Mouse (Mus musculus) cerebellum, postnatal 25 days (tissue): ENCODE measurements around the gene Wnt10a.
A peak's percentile ranks its signal among the peaks of the same experiment; 100 is the strongest.
"Not testable (repeated sequence)": the region's sequence is repeated elsewhere in the genome, so short reads cannot be mapped to it uniquely, and the experiment has no call there.

Experiments used
- DNase-seq, 2 experiments: peaks; one replicate each; pipeline ENCODE4 v3.0.0; 2021; ENCODE audit warnings: mixed read lengths in 2 of 2

Gene Wnt10a

DNA sequence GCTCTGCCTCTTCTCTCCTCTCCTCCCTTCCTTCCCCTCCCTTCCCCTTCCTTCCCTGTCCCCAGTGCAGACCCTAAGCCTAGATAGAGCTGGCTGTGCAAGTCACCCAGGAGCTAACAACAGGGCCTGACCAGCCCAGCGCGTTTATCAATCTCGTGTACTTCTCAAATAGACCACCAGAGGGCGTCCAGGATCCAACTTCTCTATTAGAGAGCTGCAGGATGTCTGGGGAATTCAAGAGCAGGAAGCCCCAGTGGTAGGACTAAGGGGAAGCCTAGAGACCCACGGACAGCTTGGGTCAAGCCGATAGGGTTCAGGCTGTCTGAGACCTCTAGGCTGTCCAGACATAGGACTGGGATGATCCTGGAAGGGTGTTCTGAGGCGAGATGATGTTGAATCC lies 3.5 kb upstream of the Wnt10a start:
- peak; percentile 74 to 87 for DNase-seq

DNA sequence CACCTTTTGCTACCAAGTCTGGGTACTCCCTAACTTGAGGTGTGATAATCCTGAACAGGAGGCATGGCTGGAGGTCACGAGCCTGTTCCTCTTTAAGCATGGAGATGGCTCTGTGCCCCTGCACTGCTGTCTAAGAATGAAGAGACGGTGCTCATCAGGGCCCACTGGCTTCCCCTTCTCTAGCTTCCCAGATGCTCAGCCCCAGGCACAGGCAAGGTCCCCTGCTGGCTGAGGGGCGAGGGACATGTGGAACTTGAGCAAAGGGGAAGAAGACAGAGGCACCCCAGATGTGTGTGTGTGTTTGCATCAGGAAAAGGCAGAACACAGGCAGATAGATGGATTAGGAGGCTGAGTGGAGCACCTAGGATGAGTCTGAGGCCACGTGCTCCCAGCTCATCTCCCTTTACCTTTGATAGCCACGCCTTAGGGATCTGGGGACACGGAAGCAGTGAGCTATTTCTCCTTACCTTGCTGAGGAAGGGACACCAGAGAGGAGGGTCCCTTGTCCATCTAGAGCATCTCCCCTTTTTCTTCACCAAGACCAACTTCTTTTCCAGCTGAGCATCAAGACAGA lies 2.6 kb upstream of the Wnt10a start:
- no peak for DNase-seq

DNA sequence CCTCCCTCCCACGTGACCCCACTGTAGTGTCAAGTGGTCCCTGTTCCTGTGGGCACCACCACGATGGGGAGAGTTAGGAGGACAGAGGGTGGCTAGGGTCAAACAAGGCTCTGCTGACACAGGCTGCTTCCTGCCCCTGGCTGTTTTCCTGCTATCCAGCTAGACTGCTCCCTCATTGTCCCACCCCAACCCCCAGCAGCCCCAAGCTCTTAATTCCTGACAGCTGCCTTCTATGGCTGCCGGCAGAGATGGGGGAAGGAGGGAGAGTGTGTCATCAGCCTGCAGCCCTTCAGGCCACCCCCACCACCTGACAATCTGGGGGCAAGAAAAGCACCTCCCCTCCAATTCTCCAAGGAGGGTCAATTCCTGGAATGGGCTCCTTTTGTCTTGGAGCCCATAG lies 1.2 kb upstream of the Wnt10a start:
- DNase-seq = no peak

- DNase-seq = peak in 1 of 2 experiments; percentile 35
Observed at GRCm38 (mm10) chr1:74792831-74793660, 1.7 kb downstream of the Wnt10a start.

DNA sequence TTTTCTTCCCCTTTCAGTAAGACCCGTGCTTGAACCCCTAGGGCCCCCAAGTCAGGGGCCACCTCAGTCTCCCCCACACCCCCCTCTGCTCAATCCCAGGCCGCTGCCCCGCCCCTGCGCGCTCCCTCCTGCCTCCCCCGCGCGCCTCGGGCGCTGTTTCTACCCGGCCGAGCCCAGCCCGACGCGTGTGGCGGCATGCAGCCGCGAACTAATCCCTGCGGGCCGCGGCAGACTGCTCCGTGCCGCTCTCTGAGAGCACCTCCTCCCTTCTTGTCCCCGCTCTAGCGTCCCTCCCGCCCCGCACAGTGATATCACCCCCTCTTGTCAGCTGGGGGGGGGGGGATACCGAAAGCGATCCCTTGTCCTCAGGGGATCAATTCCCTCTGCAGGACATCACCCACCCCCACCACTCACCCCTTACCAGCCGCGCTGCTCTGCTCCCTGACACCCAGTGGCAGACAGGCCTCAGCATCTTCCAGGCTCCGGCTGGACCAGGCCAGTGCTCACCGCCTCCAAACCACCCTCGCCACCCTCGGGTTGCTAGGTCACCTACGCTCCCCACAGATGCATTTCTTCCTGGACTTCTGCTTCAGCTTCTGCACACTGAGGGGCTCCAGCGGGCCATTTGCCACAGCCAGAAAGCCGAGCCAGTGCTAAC lies 3.3 kb downstream of the Wnt10a start:
- peak in 1 of 2 experiments; percentile 57 for DNase-seq

DNA sequence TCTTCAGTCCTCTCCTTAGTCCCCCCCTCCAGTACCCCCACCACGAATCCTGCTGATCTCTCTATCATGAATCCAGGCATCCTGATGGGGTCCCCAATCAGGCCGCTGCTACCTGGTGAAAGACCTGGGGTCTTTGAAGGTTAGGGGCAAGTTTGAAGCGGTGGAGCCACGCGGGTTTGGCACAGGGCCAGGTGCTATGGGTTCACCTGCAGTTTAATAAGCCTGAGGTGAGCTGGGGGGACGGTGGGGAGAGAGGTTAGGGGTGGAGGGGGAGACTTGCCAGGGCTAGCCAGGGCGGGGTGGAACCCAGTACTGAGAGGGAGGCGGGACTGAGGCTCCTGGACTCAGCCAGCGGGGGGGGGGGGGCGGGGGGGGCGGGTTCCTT lies 3.8 kb downstream of the Wnt10a start:
- peak in 1 of 2 experiments; percentile 28 for DNase-seq

DNA sequence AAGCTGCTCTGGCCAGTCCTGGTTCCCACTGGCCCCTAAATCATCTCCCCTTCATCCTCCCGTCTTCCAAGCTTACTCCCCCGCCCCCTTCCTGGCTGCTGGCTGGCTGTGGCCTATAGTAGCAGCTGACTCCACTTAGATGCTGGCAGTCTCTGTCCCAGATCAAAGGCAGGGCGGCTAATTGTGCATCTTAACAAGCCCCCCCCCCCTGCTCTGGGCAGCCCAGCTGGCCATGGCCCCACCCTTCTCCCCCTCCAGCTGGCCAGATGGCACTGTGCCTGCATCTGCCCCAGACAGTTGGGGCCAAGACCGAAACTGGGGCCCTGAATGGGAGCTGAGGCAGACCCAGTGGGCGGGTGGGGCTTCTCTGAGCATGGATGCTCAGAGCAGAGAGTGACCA lies 6.1 kb downstream of the Wnt10a start:
- DNase-seq = peak in 1 of 2 experiments; percentile 14

GRCm38 (mm10) chr1:74800424-74800888 lies 9.1 kb downstream of the Wnt10a start:
- no peak for DNase-seq

DNA sequence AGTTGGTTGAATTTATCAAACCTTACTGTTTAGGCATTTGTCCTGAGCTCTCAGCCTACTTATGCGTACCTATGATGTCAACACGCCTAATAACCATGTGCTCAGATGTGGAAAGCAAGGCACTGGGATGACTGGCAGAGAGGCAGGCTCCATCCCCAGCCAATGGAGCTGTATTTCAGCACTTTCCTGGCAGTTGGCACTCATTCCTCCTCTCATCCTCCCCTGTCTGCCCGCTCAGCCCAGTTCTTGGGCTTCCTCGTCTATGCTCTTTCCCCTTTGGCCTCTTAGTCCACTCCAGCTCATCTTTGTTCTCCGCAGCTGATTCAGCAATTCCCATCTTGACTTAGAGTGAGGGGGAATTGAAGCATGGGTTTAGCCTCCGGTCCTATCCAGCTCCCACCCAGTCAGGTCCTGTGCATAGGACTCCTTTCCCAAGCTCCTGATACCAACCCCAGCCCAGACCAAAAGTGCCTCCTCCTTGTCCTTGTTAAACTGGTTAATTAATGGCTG lies 10.4 kb downstream of the Wnt10a start:
- no peak for DNase-seq

DNA sequence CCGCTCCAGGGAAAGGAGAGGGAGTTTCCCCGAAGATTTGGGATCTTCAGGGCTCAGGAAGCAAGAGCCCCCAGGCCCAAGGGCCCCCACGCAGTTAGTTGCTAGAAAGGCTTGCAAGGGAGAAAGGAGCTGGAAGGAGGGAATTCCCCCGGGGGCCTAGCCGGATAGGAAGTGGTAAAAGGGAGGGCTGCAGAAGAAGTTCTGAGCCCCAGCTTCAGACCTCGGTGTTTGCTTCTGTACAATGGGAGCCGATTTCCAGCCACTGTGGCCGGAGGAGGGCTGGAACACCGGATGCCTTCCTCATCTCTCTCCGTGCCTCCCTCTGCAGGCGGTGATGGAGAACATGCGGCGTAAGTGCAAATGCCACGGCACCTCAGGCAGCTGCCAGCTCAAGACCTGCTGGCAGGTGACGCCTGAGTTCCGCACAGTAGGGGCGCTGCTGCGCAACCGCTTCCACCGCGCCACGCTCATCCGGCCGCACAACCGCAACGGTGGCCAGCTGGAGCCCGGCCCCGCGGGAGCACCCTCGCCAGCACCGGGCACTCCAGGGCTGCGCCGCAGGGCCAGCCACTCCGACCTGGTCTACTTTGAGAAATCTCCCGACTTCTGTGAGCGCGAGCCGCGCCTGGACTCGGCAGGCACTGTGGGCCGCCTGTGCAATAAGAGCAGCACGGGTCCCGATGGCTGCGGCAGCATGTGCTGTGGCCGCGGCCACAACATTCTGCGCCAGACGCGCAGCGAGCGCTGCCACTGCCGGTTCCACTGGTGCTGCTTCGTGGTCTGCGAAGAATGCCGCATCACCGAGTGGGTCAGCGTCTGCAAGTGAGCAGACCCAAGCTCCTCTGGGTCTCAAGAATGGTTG lies 11.7 kb downstream of the Wnt10a start:
- peak; percentile 79 to 80 for DNase-seq

DNA sequence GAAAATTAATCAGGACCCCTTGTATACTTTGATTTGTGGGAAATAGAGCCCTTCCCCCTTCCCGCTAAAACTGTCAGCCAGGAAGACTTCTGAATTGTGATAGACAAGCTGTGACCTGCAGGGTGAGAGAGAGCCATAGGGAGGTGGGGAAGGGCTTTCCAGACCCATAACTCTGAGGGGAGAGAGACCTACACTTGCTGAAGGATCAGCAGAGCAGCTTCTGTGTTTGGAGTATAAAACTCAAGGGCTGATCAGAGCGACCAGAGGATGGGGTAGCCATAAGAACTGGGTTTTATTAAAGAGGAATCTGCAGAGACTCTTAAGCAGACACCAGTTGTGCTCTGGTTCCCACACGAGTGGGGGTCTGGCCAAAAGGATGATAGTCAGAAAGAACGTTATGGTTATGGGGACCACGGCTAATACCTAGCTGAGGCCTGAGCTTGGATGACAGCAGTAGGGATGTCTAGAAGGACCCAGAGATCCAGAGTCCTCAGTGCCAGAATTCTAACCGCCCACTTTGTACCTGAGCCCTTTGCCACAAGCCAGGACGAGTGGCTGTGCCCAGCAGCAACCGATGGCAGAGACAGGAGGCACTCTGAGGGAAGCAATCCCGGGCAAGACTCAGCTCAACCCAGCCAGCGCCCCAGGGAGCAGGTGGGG lies 13.0 kb downstream of the Wnt10a start:
- no peak for DNase-seq

DNA sequence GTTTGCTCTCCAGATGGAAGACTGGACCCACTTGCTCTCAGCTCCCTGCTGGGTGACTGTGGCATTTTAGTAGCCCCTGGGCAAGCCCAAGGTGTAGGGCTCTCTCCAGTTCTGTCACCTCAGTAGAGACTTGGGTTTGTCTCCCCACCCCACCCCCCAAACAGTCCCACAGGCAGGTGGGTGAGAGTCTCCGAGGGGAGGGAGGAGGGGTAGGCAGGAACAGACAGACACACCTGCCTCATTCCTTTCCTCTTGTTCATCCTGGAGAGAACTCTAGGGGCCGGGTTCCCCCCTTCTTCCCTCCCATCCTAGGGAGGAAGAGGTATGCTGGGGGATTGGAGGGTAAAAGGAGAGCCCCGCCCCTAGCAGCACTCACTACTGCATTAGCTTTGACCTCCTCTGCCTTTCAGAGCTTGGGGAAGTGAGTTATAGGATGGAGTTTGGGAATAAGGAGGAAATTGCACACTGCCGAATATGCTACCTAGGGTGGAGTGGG lies 14.1 kb downstream of the Wnt10a start:
- no peak for DNase-seq

DNA sequence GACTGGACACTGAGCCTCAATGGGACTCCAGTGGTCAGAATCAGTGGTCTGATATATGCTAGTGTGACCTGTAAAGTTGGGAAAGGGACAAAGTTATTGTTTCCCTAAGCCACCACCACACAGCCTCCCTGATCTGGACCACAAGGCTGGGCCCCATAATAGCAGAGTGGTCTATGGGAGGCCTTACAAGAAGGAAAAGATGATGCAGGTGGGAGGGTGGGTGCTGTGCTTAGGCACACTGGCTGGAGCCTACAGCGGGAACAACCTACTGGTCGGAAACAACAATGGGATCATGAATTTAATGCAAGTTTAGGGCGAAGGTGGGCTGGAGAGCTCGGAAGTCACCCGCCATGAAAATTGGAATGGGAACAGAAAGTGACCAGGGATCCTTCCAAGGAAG lies 14.5 kb downstream of the Wnt10a start:
- DNase-seq = no peak

DNA sequence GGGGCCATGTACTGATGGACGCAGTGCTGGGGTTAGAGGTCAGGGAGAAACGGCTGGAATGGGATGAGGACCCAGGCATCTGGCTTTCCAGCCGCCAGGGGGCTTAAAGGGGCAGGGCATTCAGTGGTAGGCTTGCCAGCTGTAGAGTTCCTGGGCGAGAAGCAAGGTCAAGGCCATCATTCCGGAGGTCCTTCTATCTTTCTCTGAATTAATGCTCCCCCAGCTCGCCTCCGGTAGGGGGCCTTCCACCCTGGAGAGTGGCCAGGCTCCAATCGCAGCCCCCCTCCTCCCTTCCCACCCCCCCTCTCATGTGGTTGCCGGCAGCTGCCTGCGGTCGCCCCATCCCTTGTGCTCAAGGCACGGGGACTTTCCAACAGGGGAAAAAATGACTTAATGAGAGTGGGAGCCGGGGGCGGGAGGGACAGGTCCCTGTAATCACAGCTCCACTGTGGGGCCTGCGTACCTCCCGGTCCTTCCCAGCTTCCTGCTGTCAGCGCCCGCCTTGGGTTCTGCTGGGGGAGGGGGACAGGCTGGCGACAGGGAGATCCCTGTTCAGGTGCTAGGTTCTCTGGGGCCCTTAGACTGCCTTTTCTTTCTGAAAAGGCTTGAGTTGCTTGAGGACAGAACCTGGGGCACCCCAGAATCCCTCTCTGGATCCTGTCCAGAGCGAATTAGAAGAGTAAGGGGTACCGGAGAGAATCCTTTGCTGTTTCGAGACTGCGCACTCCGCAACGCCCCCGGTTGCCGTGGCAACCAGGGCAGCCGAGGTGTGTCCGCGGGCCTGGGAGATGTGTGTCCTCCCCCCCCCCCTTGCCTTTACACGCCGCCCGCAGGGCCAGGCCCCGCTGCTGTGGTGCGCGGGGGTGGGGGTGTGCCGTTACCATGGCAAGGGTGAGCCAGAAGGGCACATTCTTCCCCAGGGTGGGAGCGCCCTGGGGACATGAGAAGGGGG lies 15.3 kb downstream of the Wnt10a start:
- DNase-seq = peak in 1 of 2 experiments; percentile 35

DNA sequence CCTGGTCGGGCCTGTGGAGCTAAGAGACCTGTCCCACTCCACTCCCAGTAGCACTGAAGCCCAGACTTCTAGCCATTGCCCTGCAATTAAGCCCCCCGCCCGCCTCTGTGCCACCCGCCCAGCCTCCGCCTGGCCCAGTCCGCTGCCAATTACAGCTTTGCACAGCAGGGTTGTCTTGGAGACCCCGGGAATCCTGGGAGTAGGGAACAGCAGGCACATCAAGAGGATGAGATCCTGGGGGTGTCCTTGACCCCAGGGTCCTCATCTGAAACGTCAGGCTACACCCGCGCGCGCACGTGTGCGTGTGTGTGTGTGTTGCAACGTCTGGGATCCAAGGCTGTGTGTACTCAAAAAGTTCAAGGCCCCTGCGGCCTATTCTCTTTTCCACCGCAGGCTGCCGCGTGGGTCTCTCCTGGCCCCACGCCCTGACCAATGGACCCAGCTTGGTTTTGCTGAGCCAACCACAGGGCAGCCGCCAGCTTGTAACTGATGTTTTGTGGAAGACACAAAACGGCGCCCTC lies 16.3 kb downstream of the Wnt10a start:
- DNase-seq = no peak

GRCm38 (mm10) chr1:74808078-74808477 lies 16.8 kb downstream of the Wnt10a start:
- peak; percentile 82 to 88 for DNase-seq

GRCm38 (mm10) chr1:74809007-74809406 lies 17.7 kb downstream of the Wnt10a start:
- no peak for DNase-seq

- no peak for DNase-seq
Observed at GRCm38 (mm10) chr1:74814931-74815647, 23.8 kb downstream of the Wnt10a start.

GRCm38 (mm10) chr1:74815965-74816364 lies 24.6 kb downstream of the Wnt10a start:
- not testable (repeated sequence) for DNase-seq
